In the genomic region with DNA sequence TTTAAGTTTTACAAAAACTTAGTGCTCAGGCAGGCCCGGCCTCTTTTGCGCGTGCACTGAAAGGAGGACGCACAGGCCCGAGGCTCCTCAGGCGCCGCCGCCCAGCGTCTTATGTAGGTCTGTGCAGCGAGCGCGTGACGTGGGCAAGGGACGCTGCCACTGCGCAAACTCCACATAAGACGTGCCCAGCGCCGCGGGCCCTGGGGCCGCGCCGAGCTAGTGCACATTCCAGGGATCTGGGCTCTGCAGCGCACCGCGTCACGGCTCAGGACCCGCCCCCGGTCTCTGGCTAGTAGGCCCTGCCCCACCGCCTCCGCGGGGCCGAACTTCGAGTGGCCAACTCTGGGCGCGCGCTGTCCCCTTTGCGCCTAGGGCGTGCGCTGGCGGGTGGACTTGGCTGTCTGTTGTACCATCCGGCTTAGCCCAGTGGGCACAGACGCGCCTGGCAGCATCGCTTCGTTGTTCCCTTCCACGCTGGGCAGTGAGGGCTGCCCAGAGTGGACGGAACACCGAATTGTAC, we compare ENCODE assay signal across 8 mouse cellular contexts. TPM values are rescaled to one million over a fixed set of nuclear protein-coding genes. Genes with fewer than 3 reads are reported as not detected.
DNase-seq lines count a peak whose midpoint lies in the region; ATAC-seq and TF ChIP-seq lines count a peak whose summit lies in the region.

No protein-coding gene starts in this region.

- H3K27me3 ChIP-seq in embryonic facial prominence, embryonic 14.5 days (replicated peaks; ENCODE audit: control insufficient read depth, insufficient read depth, low read length), result no peaks in the 10 kb centered on the region
- no peaks in the 10 kb centered on the region for H3K27me3 ChIP-seq in heart, adult 2 months (ENCODE audit: control insufficient read depth, insufficient read depth, low read length)
- H3K27me3 ChIP-seq in limb, embryonic 14.5 days (ENCODE audit: control insufficient read depth, insufficient read depth, low read length), result no peaks in the 10 kb centered on the region
- no peaks in the 10 kb centered on the region for H3K27me3 ChIP-seq in midbrain, postnatal 0 days (ENCODE audit: insufficient read depth, low read length)

- TF ChIP-seq POLR2A in heart, adult 2 months (IDR thresholded peaks at IDR 0.05; ENCODE audit: insufficient read depth, low read depth, low read length), result peak; percentile 92
- TF ChIP-seq POLR2A in limb, embryonic 14.5 days (IDR thresholded peaks at IDR 0.05; ENCODE audit: borderline replicate concordance, extremely low read depth, insufficient read depth, insufficient read length), result peak; percentile 58; the same call in 1 of the 2 replicates

- under 1% methylated on average over 32 of the region's 48 CpGs for WGBS in embryonic facial prominence, embryonic 14.5 days
- WGBS in heart, adult 2 months, result under 1% methylated on average over 48 of the region's 48 CpGs
- 2% methylated on average over 48 of the region's 48 CpGs for WGBS in limb, embryonic 14.5 days
- under 1% methylated on average over 44 of the region's 48 CpGs for WGBS in midbrain, postnatal 0 days

- intact Hi-C loops in heart, adult 2 months (cut with DNase I), result loop anchor here (1.0 to 2.0 kb wide), 3 partner anchors 142 to 244 kb away; no protein-coding TSS in a partner anchor

- H3K79me2 ChIP-seq in heart, adult 2 months (replicated peaks; ENCODE audit: control insufficient read depth, insufficient read depth, low read length), result peaks cover 12% of the 10 kb centered on the region

- TF ChIP-seq EP300 in heart, adult 2 months (IDR thresholded peaks at IDR 0.05; ENCODE audit: insufficient read depth, low read depth, low read length), result peak; percentile 73

- H3K9me3 ChIP-seq in embryonic facial prominence, embryonic 14.5 days (ENCODE audit: control insufficient read depth, low read length), result no peaks in the 10 kb centered on the region
- no peaks in the 10 kb centered on the region for H3K9me3 ChIP-seq in limb, embryonic 14.5 days (ENCODE audit: control insufficient read depth, low read length)
- H3K9me3 ChIP-seq in midbrain, postnatal 0 days (ENCODE audit: low read length), result no peaks in the 10 kb centered on the region

- H3K36me3 ChIP-seq in embryonic facial prominence, embryonic 14.5 days (ENCODE audit: control insufficient read depth, insufficient read depth, low read length), result peaks cover 29% of the 10 kb centered on the region
- no peaks in the 10 kb centered on the region for H3K36me3 ChIP-seq in heart, adult 2 months (ENCODE audit: control insufficient read depth, insufficient read depth, low read length)
- H3K36me3 ChIP-seq in limb, embryonic 14.5 days (ENCODE audit: control insufficient read depth, insufficient read depth, low read length), result peaks cover 25% of the 10 kb centered on the region
- peaks cover 9% of the 10 kb centered on the region; the same call in 1 of the 2 replicates for H3K36me3 ChIP-seq in midbrain, postnatal 0 days (ENCODE audit: insufficient read depth, low read length)

- H3K4me3 ChIP-seq in embryonic facial prominence, embryonic 14.5 days (ENCODE audit: low read depth, low read length), result peak overlapping the region; percentile 99
- H3K4me3 ChIP-seq in heart, adult 2 months, result peak overlapping the region; percentile 62
- peak overlapping the region; percentile 99 for H3K4me3 ChIP-seq in limb, embryonic 14.5 days (replicated peaks; ENCODE audit: low read length)
- peak overlapping the region; percentile 99 for H3K4me3 ChIP-seq in midbrain, postnatal 0 days (ENCODE audit: low read depth, low read length)

- DNase-seq in 3T3-L1 (ENCODE audit: low read depth, low spot score), result peak; percentile 96
- peak; percentile 91 to 92 for DNase-seq in adrenal gland, postnatal 4 days (ENCODE audit: low spot score in 2 of 2)
- peak; percentile 100 for DNase-seq in embryonic facial prominence, embryonic 14.5 days (ENCODE audit: low spot score)
- peak; percentile 97 to 100 for DNase-seq in heart, adult 2 months
- peak; percentile 99 for DNase-seq in kidney, adult 8-10 months
- DNase-seq in limb, embryonic 14.5 days (ENCODE audit: low spot score), result peak; percentile 99
- peak; percentile 100 for DNase-seq in midbrain, postnatal 0 days (ENCODE audit: low spot score)
- peak; percentile 82 to 83 for DNase-seq in spleen, postnatal 14 days (ENCODE audit: low spot score in 2 of 2)

- peak overlapping the region; percentile 72 for H3K4me2 ChIP-seq in embryonic facial prominence, embryonic 14.5 days (ENCODE audit: low read depth, low read length)
- peak overlapping the region; percentile 81 for H3K4me2 ChIP-seq in limb, embryonic 14.5 days (replicated peaks; ENCODE audit: low read depth, low read length, severe bottlenecking)
- peak overlapping the region; percentile 96 for H3K4me2 ChIP-seq in midbrain, postnatal 0 days (ENCODE audit: low read depth, low read length, poor library complexity, severe bottlenecking)

- peak; percentile 62 for TF ChIP-seq CTCF in heart, adult 2 months (IDR thresholded peaks at IDR 0.05)
- peak; percentile 62 for TF ChIP-seq CTCF in midbrain, postnatal 0 days (IDR thresholded peaks at IDR 0.05)

- ATAC-seq in embryonic facial prominence, embryonic 14.5 days (ENCODE audit: low read depth), result peak; percentile 93
- peak; percentile 84 for ATAC-seq in limb, embryonic 14.5 days (ENCODE audit: low FRiP score, low read depth)
- peak; percentile 91 for ATAC-seq in midbrain, postnatal 0 days (ENCODE audit: low FRiP score)

- H3K9ac ChIP-seq in embryonic facial prominence, embryonic 14.5 days (ENCODE audit: low read depth, low read length), result peak overlapping the region; percentile 100
- peak overlapping the region; percentile 90 for H3K9ac ChIP-seq in heart, adult 2 months (ENCODE audit: low read depth, low read length)
- peak overlapping the region; percentile 100 for H3K9ac ChIP-seq in limb, embryonic 14.5 days (ENCODE audit: low read depth, low read length, severe bottlenecking)
- H3K9ac ChIP-seq in midbrain, postnatal 0 days (replicated peaks; ENCODE audit: low read length, poor library complexity, severe bottlenecking), result peak overlapping the region; percentile 98

- H3K27ac ChIP-seq in embryonic facial prominence, embryonic 14.5 days (replicated peaks; ENCODE audit: low read depth, low read length), result peak overlapping the region; percentile 100
- peak overlapping the region; percentile 99 for H3K27ac ChIP-seq in heart, adult 2 months
- H3K27ac ChIP-seq in limb, embryonic 14.5 days (replicated peaks; ENCODE audit: low read depth, low read length), result peak overlapping the region; percentile 99
- peak overlapping the region; percentile 99 for H3K27ac ChIP-seq in midbrain, postnatal 0 days (ENCODE audit: low read depth, low read length)

- peaks cover 34% of the 10 kb centered on the region for H3K4me1 ChIP-seq in embryonic facial prominence, embryonic 14.5 days (ENCODE audit: control insufficient read depth, insufficient read depth, low read length)
- peaks cover 12% of the 10 kb centered on the region for H3K4me1 ChIP-seq in heart, adult 2 months (ENCODE audit: control insufficient read depth, insufficient read depth, low read length)
- H3K4me1 ChIP-seq in limb, embryonic 14.5 days (ENCODE audit: control insufficient read depth, insufficient read depth, low read length), result peaks cover 34% of the 10 kb centered on the region
- peaks cover 14% of the 10 kb centered on the region; the same call in 1 of the 2 replicates for H3K4me1 ChIP-seq in midbrain, postnatal 0 days (ENCODE audit: insufficient read depth, low read length)

RNA-seq across cellular contexts. Expression of a gene that starts 0.8 kb away (rescaled TPM):
- total RNA-seq in adrenal gland, postnatal 4 days (2021), result 100 to 1,000 TPM; 115 to 119 TPM
- 10.6 and 10.7 TPM in 2 replicates for polyA plus RNA-seq in embryonic facial prominence, embryonic 14.5 days (2014; fragmentation: Nextera tagmentation; extraction: Ambion mirVana)
- 100 to 1,000 TPM in 1 of 2 experiments, 10 to 100 TPM in 1; 56.3 to 132 TPM for total RNA-seq in heart, adult 2 months (2021)
- 33.8 and 37.3 TPM in 2 replicates for polyA plus RNA-seq in heart, adult 2 months (2012; rRNA removed)
- 44.5 and 58.6 TPM in 2 replicates for polyA plus RNA-seq in limb, embryonic 14.5 days (2012; rRNA removed)
- polyA plus RNA-seq in limb, embryonic 14.5 days (2014; fragmentation: Nextera tagmentation; extraction: Ambion mirVana), result 10.0 and 10.1 TPM in 2 replicates
- total RNA-seq in midbrain, postnatal 0 days (2014; rRNA removed), result 81.3 and 88.2 TPM in 2 replicates
- polyA plus RNA-seq in midbrain, postnatal 0 days (2015; fragmentation: Nextera tagmentation; extraction: Ambion mirVana), result 8.0 and 9.2 TPM in 2 replicates

Comparison
In these comparisons a context has a peak if more than half of its experiments do, and no peak if none do; other contexts are left out.
1. Peak in every context shown above with its lines: DNase-seq, ATAC-seq, H3K4me3 ChIP-seq and H3K27ac ChIP-seq.